8 mouse cellular contexts compared by ENCODE assay signal in the genomic region with DNA sequence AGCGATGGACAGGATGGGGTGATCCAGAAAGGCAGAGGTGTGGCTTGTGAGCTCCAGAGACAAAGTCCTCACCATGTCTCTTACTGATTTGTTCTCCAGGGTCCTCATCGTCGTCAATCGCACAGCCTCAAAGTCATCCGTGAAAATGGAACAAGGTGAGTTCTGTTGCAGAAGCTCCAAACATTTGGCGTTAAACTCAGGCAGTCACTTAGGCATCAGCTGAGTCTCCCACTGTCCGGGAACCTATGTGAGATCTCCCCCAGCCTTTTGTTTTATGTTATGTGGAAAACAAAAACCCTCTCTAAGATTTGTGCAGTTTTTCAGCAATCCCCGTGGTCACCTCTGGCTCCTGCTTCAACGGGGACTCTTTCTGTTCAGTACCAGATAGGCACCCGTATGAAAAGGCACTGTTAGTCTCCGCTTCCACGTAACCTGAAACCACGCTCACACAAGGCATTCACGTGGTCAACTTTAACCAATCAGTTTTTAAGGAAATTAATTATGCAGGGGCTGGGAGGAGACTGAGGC. TPM values are rescaled to one million over a fixed set of nuclear protein-coding genes. Genes with fewer than 3 reads are reported as not detected.
DNase-seq lines count a peak whose midpoint lies in the region; ATAC-seq lines count a peak whose summit lies in the region.

No protein-coding gene starts in this region.

- H3K9me3 ChIP-seq in heart, embryonic 14.5 days (ENCODE audit: control insufficient read depth, low read length): no peaks in the 10 kb centered on the region
- no peaks in the 10 kb centered on the region for H3K9me3 ChIP-seq in liver, embryonic 13.5 days (replicated peaks)

- ATAC-seq in heart, embryonic 14.5 days (ENCODE audit: insufficient number of reproducible peaks, insufficient read depth, low FRiP score, low read depth): peak; percentile 71; the same call in 1 of the 2 replicates
- ATAC-seq in liver, embryonic 13.5 days (ENCODE audit: low read depth): peak; percentile 81
- no peak for ATAC-seq in activated CD4-positive, CD25-positive, alpha-beta regulatory T cell, adult 4 months

- H3K9ac ChIP-seq in heart, embryonic 14.5 days (ENCODE audit: low read length): peak overlapping the region; percentile 66
- H3K9ac ChIP-seq in liver, embryonic 13.5 days: peak overlapping the region; percentile 59

- peak overlapping the region; percentile 40 to 43 for H3K4me3 ChIP-seq in heart, embryonic 14.5 days (ENCODE audit: control insufficient read depth in 1 of 2, insufficient read depth in 1 of 2, low read depth in 1 of 2, low read length in 2 of 2)
- peak overlapping the region; percentile 53 for H3K4me3 ChIP-seq in liver, embryonic 13.5 days (replicated peaks)

- no peaks in the 10 kb centered on the region for H3K27me3 ChIP-seq in heart, embryonic 14.5 days (ENCODE audit: control insufficient read depth, insufficient read depth, low read length)
- H3K27me3 ChIP-seq in liver, embryonic 13.5 days: no peaks in the 10 kb centered on the region

- peak overlapping the region; percentile 69 for H3K4me2 ChIP-seq in heart, embryonic 14.5 days (ENCODE audit: low read length)
- H3K4me2 ChIP-seq in liver, embryonic 13.5 days: peak overlapping the region; percentile 70

- DNase-seq in kidney, adult 9 months: peak; percentile 44
- DNase-seq in kidney, adult 18-20 months: no peak
- DNase-seq in c-Kit-positive CD71-negative TER-119-negative erythroid progenitor cells, embryonic 14.5 days (ENCODE audit: low read depth): peak; percentile 51
- no peak for DNase-seq in liver, embryonic 13.5 days
- DNase-seq in skeletal muscle tissue, adult 2 months (ENCODE audit: low read depth, low spot score): peak; percentile 50
- no peak for DNase-seq in cerebellum, adult 11-12 months

- H3K36me3 ChIP-seq in heart, embryonic 14.5 days (ENCODE audit: control insufficient read depth, insufficient read depth, low read length): no peaks in the 10 kb centered on the region
- H3K36me3 ChIP-seq in liver, embryonic 13.5 days: no peaks in the 10 kb centered on the region

- H3K27ac ChIP-seq in heart, embryonic 14.5 days (replicated peaks in 1 of 2; ENCODE audit: control insufficient read depth in 1 of 2, insufficient read depth in 1 of 2, low read depth in 2 of 2, low read length in 2 of 2): no peak overlapping the region
- peak overlapping the region; percentile 50; the same call in 1 of the 2 replicates for H3K27ac ChIP-seq in liver, embryonic 13.5 days

- peaks cover 7 to 13% of the 10 kb centered on the region in 2 experiments for H3K4me1 ChIP-seq in heart, embryonic 14.5 days (ENCODE audit: control insufficient read depth in 2 of 2, insufficient read depth in 2 of 2, low read length in 2 of 2)
- peaks cover 25% of the 10 kb centered on the region for H3K4me1 ChIP-seq in liver, embryonic 13.5 days (replicated peaks)

- WGBS in heart, embryonic 14.5 days: 15% methylated on average over 14 of the region's 14 CpGs
- WGBS in liver, embryonic 13.5 days (ENCODE audit: insufficient replicate concordance): 16% methylated on average over 14 of the region's 14 CpGs

RNA-seq across cellular contexts. Expression of a gene that starts 6.7 kb away (rescaled TPM):
- polyA plus RNA-seq in heart, embryonic 14.5 days (2014; fragmentation: Nextera tagmentation; extraction: Ambion mirVana): 0.15 and 0.31 TPM in 2 replicates
- 0.07 and 0.36 TPM in 2 replicates for polyA plus RNA-seq in liver, embryonic 13.5 days (2015; fragmentation: Nextera tagmentation; extraction: Ambion mirVana)
- polyA plus RNA-seq in activated CD4-positive, CD25-positive, alpha-beta regulatory T cell, adult 4 months (2017; shearing (Covaris generic)): under 1 TPM in 1 of 2 experiments, not detected in 1; 0.20 TPM

RNA-seq across cellular contexts. Expression of a gene that starts 27.5 kb away (rescaled TPM):
- polyA plus RNA-seq in heart, embryonic 14.5 days (2014; fragmentation: Nextera tagmentation; extraction: Ambion mirVana): 88.7 and 98.4 TPM in 2 replicates
- 41.6 and 43.4 TPM in 2 replicates for polyA plus RNA-seq in liver, embryonic 13.5 days (2015; fragmentation: Nextera tagmentation; extraction: Ambion mirVana)
- polyA plus RNA-seq in activated CD4-positive, CD25-positive, alpha-beta regulatory T cell, adult 4 months (2017; shearing (Covaris generic)): 100 to 1,000 TPM; 117 to 121 TPM

RNA-seq across cellular contexts. Expression of a gene that starts 53.6 kb away (rescaled TPM):
- polyA plus RNA-seq in heart, embryonic 14.5 days (2014; fragmentation: Nextera tagmentation; extraction: Ambion mirVana): 4.5 and 5.5 TPM in 2 replicates
- 5.7 and 5.9 TPM in 2 replicates for polyA plus RNA-seq in liver, embryonic 13.5 days (2015; fragmentation: Nextera tagmentation; extraction: Ambion mirVana)
- 1 to 10 TPM; 3.4 to 3.9 TPM for polyA plus RNA-seq in activated CD4-positive, CD25-positive, alpha-beta regulatory T cell, adult 4 months (2017; shearing (Covaris generic))

RNA-seq across cellular contexts. Expression of a gene that starts 53.9 kb away (rescaled TPM):
- 0.12 TPM in 1 of 2 replicates, not detected in the other for polyA plus RNA-seq in heart, embryonic 14.5 days (2014; fragmentation: Nextera tagmentation; extraction: Ambion mirVana)
- polyA plus RNA-seq in liver, embryonic 13.5 days (2015; fragmentation: Nextera tagmentation; extraction: Ambion mirVana): 0.24 and 0.37 TPM in 2 replicates
- under 1 TPM; 0.45 to 0.56 TPM for polyA plus RNA-seq in activated CD4-positive, CD25-positive, alpha-beta regulatory T cell, adult 4 months (2017; shearing (Covaris generic))

Comparison
In these comparisons a context has a peak if more than half of its experiments do, and no peak if none do; other contexts are left out.
1. DNase-seq: peak in kidney, adult 9 months (single experiment), c-Kit-positive CD71-negative TER-119-negative erythroid progenitor cells, embryonic 14.5 days (single experiment) and skeletal muscle tissue, adult 2 months (single experiment); none in kidney, adult 18-20 months (single experiment), liver, embryonic 13.5 days (single experiment) and cerebellum, adult 11-12 months (single experiment).